Mouse (Mus musculus): ENCODE results near the gene Rpl27. TPM values are rescaled to one million over a fixed set of nuclear protein-coding genes. Genes with fewer than 3 reads are reported as not detected.

Gene Rpl27
- total and polyA plus RNA-seq, 3 experiments: 909 to 5,728 (median 3,039) TPM

DNA sequence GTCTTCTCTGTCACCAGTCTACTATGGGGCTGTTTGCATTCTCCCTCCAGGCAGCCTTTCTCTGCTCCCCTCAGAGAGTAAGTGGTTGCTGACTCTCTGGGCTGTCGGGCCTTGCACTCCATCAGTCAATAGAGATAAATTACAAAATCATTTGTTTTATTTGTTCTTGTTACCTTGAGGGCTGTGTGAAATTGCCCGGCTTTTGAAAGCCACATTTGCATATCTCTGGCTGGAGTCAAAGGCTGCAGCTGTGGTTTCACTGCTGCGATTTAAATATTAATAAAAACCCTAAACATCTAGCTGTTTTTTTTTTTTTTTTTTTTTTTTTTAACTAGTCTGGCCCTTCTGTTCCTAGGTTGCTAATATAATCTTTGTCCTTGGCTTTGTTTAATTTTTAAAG is 41.7 kb downstream of the Rpl27 start:
- Histone ChIP-seq H3K9ac (ENCODE audit: insufficient read depth, low read depth) (no peak overlapping the region), H3K27ac (ENCODE audit: insufficient read depth, low read depth) (no peak overlapping the region), H3K4me1 (ENCODE audit: control insufficient read depth in 1 of 2, insufficient read depth in 2 of 2) (peaks cover 5 to 6% of the 10 kb centered on the region in 2 experiments; a peak in 3 of 4 replicates), H3K36me3 (replicated peaks in 1 of 2; ENCODE audit: control insufficient read depth in 1 of 2, insufficient read depth in 1 of 2, low read length in 1 of 2) (peaks cover 17 to 32% of the 10 kb centered on the region in 2 experiments), H3K4me3 (replicated peaks in 1 of 3; ENCODE audit: low read depth in 2 of 3, low read length in 2 of 3, poor library complexity in 1 of 3) (no peak overlapping the region), H3K4me2 (ENCODE audit: insufficient read depth, low read depth, poor library complexity, severe bottlenecking) (no peak overlapping the region), H3K9me3 (replicated peaks; ENCODE audit: low read length) (no peaks in the 10 kb centered on the region), H3K27me3 (replicated peaks) (no peaks in the 10 kb centered on the region), H3K79me2 (replicated peaks; ENCODE audit: control insufficient read depth, extremely low read depth, insufficient read depth, poor library complexity, severe bottlenecking) (no peaks in the 10 kb centered on the region)
- in situ Hi-C loops (cut with MboI; ENCODE audit: low pct_ligation_motif_present, low pct_unique_long_range_greater_than_20kb, low sequenced_read_pairs): no loop called here
- TF ChIP-seq JUND (conservative IDR thresholded peaks at IDR 0.05; ENCODE audit: low read depth, low read length) (no peak), ZNF384 (IDR thresholded peaks at IDR 0.05; ENCODE audit: low read depth, low read length) (peak; percentile 54), POLR2A (IDR thresholded peaks at IDR 0.05; ENCODE audit: low read depth, low read length) (no peak)
- dilution Hi-C loops (cut with MboI; ENCODE audit: extremely low pct_ligation_motif_present, extremely low pct_unique_long_range_greater_than_20kb, low sequenced_read_pairs): no loop called here
- DNase-seq (ENCODE audit: extremely low read depth): no peak

- H3K9me3 ChIP-seq (replicated peaks; ENCODE audit: low read length): no peaks in the 10 kb centered on the region
- no peaks in the 10 kb centered on the region for H3K27me3 ChIP-seq (replicated peaks)
- no peak for DNase-seq (ENCODE audit: extremely low read depth)
- H3K79me2 ChIP-seq (replicated peaks; ENCODE audit: control insufficient read depth, extremely low read depth, insufficient read depth, poor library complexity, severe bottlenecking): no peaks in the 10 kb centered on the region
- no peak for TF ChIP-seq SIN3A (IDR thresholded peaks at IDR 0.05; ENCODE audit: low read length)
- TF ChIP-seq ETS1 (conservative IDR thresholded peaks at IDR 0.05; ENCODE audit: low read depth, low read length): no peak
- no peak for TF ChIP-seq SMC3 (IDR thresholded peaks at IDR 0.05; ENCODE audit: low read depth, low read length)
- no peak for TF ChIP-seq ELF1 (IDR thresholded peaks at IDR 0.05; ENCODE audit: low read depth, low read length)
- no peak for TF ChIP-seq MEF2A (IDR thresholded peaks at IDR 0.05; ENCODE audit: borderline replicate concordance, low read depth, low read length)
- TF ChIP-seq KAT2A (IDR thresholded peaks at IDR 0.05; ENCODE audit: insufficient replicate concordance, low read length): no peak
- TF ChIP-seq PAX5 (IDR thresholded peaks at IDR 0.05; ENCODE audit: low read length): no peak
- TF ChIP-seq CHD1 (IDR thresholded peaks at IDR 0.05; ENCODE audit: low read depth, low read length): no peak
- no peak for TF ChIP-seq TBP (conservative IDR thresholded peaks at IDR 0.05; ENCODE audit: low read depth, low read length)
- TF ChIP-seq GABPA (IDR thresholded peaks at IDR 0.05; ENCODE audit: insufficient replicate concordance, low read depth, low read length): no peak
- TF ChIP-seq USF1 (IDR thresholded peaks at IDR 0.05; ENCODE audit: low read depth, low read length): no peak
- TF ChIP-seq MAX (IDR thresholded peaks at IDR 0.05; ENCODE audit: low read length): no peak
- no peak for TF ChIP-seq MYC (IDR thresholded peaks at IDR 0.05; ENCODE audit: low read depth, low read length)
- dilution Hi-C loops (cut with MboI; ENCODE audit: extremely low pct_ligation_motif_present, extremely low pct_unique_long_range_greater_than_20kb, low sequenced_read_pairs): no loop called here
- no peak overlapping the region for H3K9ac ChIP-seq (ENCODE audit: insufficient read depth, low read depth)
- no peak overlapping the region for H3K4me3 ChIP-seq (replicated peaks in 1 of 3; ENCODE audit: low read depth in 2 of 3, low read length in 2 of 3, poor library complexity in 1 of 3)
- H3K4me2 ChIP-seq (ENCODE audit: insufficient read depth, low read depth, poor library complexity, severe bottlenecking): no peak overlapping the region
- in situ Hi-C loops (cut with MboI; ENCODE audit: low pct_ligation_motif_present, low pct_unique_long_range_greater_than_20kb, low sequenced_read_pairs): no loop called here
- peaks cover 21 to 36% of the 10 kb centered on the region in 2 experiments for H3K36me3 ChIP-seq (replicated peaks in 1 of 2; ENCODE audit: control insufficient read depth in 1 of 2, insufficient read depth in 1 of 2, low read length in 1 of 2)
- no peak overlapping the region for H3K27ac ChIP-seq (ENCODE audit: insufficient read depth, low read depth)
- H3K4me1 ChIP-seq (ENCODE audit: control insufficient read depth in 1 of 2, insufficient read depth in 2 of 2): peaks cover 1 to 6% of the 10 kb centered on the region in 2 experiments; a peak in 3 of 4 replicates
These were observed 42.1 kb downstream of the Rpl27 start for GRCm38 (mm10) chr11:101484245-101484644.
